10 mouse cellular contexts compared by ENCODE assay signal in genomic region chr4:149913709-149914370, GRCm38 (mm10). TPM values are rescaled to one million over a fixed set of nuclear protein-coding genes. Genes with fewer than 3 reads are reported as not detected.
DNase-seq lines count a peak whose midpoint lies in the region; ATAC-seq and TF ChIP-seq lines count a peak whose summit lies in the region.
"Had no signal": no experiment of that assay in that cellular context is flagged by ENCODE, and none has a peak within 500 bp of the region (broad histone marks: within the 10 kb centered on the region; RNA-seq: fewer than 3 reads in every experiment).

No protein-coding gene starts in this region.

- 47% methylated on average over 7 of the region's 7 CpGs for WGBS in kidney, embryonic 14.5 days
- WGBS in embryonic facial prominence, embryonic 11.5 days, result 46% methylated on average over 7 of the region's 7 CpGs
- 77% methylated on average over 7 of the region's 7 CpGs for WGBS in intestine, embryonic 16.5 days
- WGBS in limb, embryonic 14.5 days, result 43% methylated on average over 7 of the region's 7 CpGs

- DNase-seq in kidney, adult 8-10 months, result no peak
- DNase-seq in embryonic facial prominence, embryonic 11.5 days (ENCODE audit: low spot score), result peak; percentile 46
- no peak for DNase-seq in limb, embryonic 14.5 days (ENCODE audit: low spot score)
- no peak for DNase-seq in heart, postnatal 14 days
- DNase-seq: adrenal gland, postnatal 10 days; right cerebral cortex, postnatal 4 days had no signal

- H3K9ac ChIP-seq in kidney, embryonic 14.5 days (ENCODE audit: low read depth, low read length), result no peak overlapping the region
- H3K9ac ChIP-seq in embryonic facial prominence, embryonic 11.5 days (replicated peaks; ENCODE audit: low read length), result no peak overlapping the region
- H3K9ac ChIP-seq in intestine, embryonic 16.5 days (ENCODE audit: low read depth, low read length), result no peak overlapping the region
- H3K9ac ChIP-seq in limb, embryonic 14.5 days (ENCODE audit: low read depth, low read length, severe bottlenecking), result no peak overlapping the region

- intact Hi-C loops in heart, postnatal 14 days (cut with DNase I), result no loop called here

- H3K27ac ChIP-seq in kidney, embryonic 14.5 days (ENCODE audit: low read depth, low read length), result peak overlapping the region; percentile 67
- H3K27ac ChIP-seq in embryonic facial prominence, embryonic 11.5 days (replicated peaks; ENCODE audit: low read depth, low read length), result no peak overlapping the region; the same call in 1 of the 2 replicates
- no peak overlapping the region for H3K27ac ChIP-seq in intestine, embryonic 16.5 days (ENCODE audit: low read length)
- H3K27ac ChIP-seq in limb, embryonic 14.5 days (replicated peaks; ENCODE audit: low read depth, low read length), result peak overlapping the region; percentile 56

- no peak for TF ChIP-seq POLR2A in limb, embryonic 14.5 days (IDR thresholded peaks at IDR 0.05; ENCODE audit: borderline replicate concordance, extremely low read depth, insufficient read depth, insufficient read length)

- no peaks in the 10 kb centered on the region for H3K36me3 ChIP-seq in kidney, embryonic 14.5 days (ENCODE audit: control insufficient read depth, insufficient read depth, low read length)
- no peaks in the 10 kb centered on the region for H3K36me3 ChIP-seq in embryonic facial prominence, embryonic 11.5 days (replicated peaks; ENCODE audit: control insufficient read depth, insufficient read depth, low read depth, low read length)
- H3K36me3 ChIP-seq in intestine, embryonic 16.5 days (ENCODE audit: control insufficient read depth, insufficient read depth, low read length), result no peaks in the 10 kb centered on the region
- no peaks in the 10 kb centered on the region for H3K36me3 ChIP-seq in limb, embryonic 14.5 days (ENCODE audit: control insufficient read depth, insufficient read depth, low read length)

- H3K9me3 ChIP-seq in kidney, embryonic 14.5 days (ENCODE audit: control insufficient read depth, low read length), result no peaks in the 10 kb centered on the region
- no peaks in the 10 kb centered on the region for H3K9me3 ChIP-seq in embryonic facial prominence, embryonic 11.5 days (replicated peaks; ENCODE audit: control insufficient read depth, low read length)
- H3K9me3 ChIP-seq in intestine, embryonic 16.5 days (ENCODE audit: control insufficient read depth, low read length), result no peaks in the 10 kb centered on the region
- H3K9me3 ChIP-seq in limb, embryonic 14.5 days (ENCODE audit: control insufficient read depth, low read length), result no peaks in the 10 kb centered on the region

- no peak overlapping the region for H3K4me2 ChIP-seq in kidney, embryonic 14.5 days (replicated peaks; ENCODE audit: low read depth, low read length)
- no peak overlapping the region for H3K4me2 ChIP-seq in embryonic facial prominence, embryonic 11.5 days (ENCODE audit: low read depth, low read length)
- H3K4me2 ChIP-seq in intestine, embryonic 16.5 days (ENCODE audit: low read depth, low read length), result no peak overlapping the region
- H3K4me2 ChIP-seq in limb, embryonic 14.5 days (replicated peaks; ENCODE audit: low read depth, low read length, severe bottlenecking), result no peak overlapping the region

- H3K27me3 ChIP-seq in kidney, embryonic 14.5 days (ENCODE audit: control insufficient read depth, insufficient read depth, low read length), result no peaks in the 10 kb centered on the region
- H3K27me3 ChIP-seq in embryonic facial prominence, embryonic 11.5 days (ENCODE audit: control insufficient read depth, insufficient read depth, low read length), result no peaks in the 10 kb centered on the region
- H3K27me3 ChIP-seq in intestine, embryonic 16.5 days (replicated peaks; ENCODE audit: control insufficient read depth, insufficient read depth, low read length), result no peaks in the 10 kb centered on the region
- no peaks in the 10 kb centered on the region for H3K27me3 ChIP-seq in limb, embryonic 14.5 days (ENCODE audit: control insufficient read depth, insufficient read depth, low read length)

- peak; percentile 80 for ATAC-seq in kidney, embryonic 14.5 days (ENCODE audit: low FRiP score, low TSS enrichment)
- ATAC-seq in embryonic facial prominence, embryonic 11.5 days (replicated peaks; ENCODE audit: insufficient number of reproducible peaks, low FRiP score, low TSS enrichment, low read depth), result no peak
- peak; percentile 17; the same call in 1 of the 2 replicates for ATAC-seq in intestine, embryonic 16.5 days
- no peak; the same call in 1 of the 2 replicates for ATAC-seq in limb, embryonic 14.5 days (ENCODE audit: low FRiP score, low read depth)
- ATAC-seq in frontal cortex, adult (ENCODE audit: low TSS enrichment), result no peak

- peaks cover 75% of the 10 kb centered on the region for H3K4me1 ChIP-seq in kidney, embryonic 14.5 days (ENCODE audit: control insufficient read depth, insufficient read depth, low read length)
- peaks cover 23% of the 10 kb centered on the region; the same call in 1 of the 2 replicates for H3K4me1 ChIP-seq in embryonic facial prominence, embryonic 11.5 days (ENCODE audit: control insufficient read depth, insufficient read depth, low read length)
- peaks cover 38% of the 10 kb centered on the region for H3K4me1 ChIP-seq in intestine, embryonic 16.5 days (ENCODE audit: control insufficient read depth, insufficient read depth, low read length)
- peaks cover 55% of the 10 kb centered on the region for H3K4me1 ChIP-seq in limb, embryonic 14.5 days (ENCODE audit: control insufficient read depth, insufficient read depth, low read length)

- no peak overlapping the region for H3K4me3 ChIP-seq in kidney, embryonic 14.5 days (ENCODE audit: low read length)
- H3K4me3 ChIP-seq in embryonic facial prominence, embryonic 11.5 days (ENCODE audit: low read depth, low read length), result no peak overlapping the region
- H3K4me3 ChIP-seq in intestine, embryonic 16.5 days (ENCODE audit: low read length), result no peak overlapping the region
- no peak overlapping the region for H3K4me3 ChIP-seq in limb, embryonic 14.5 days (replicated peaks; ENCODE audit: low read length)

RNA-seq across cellular contexts. Expression of gene Spsb1, which starts 41.0 kb away (rescaled TPM):
- 8.0 and 9.6 TPM in 2 replicates for polyA plus RNA-seq in kidney, embryonic 14.5 days (2014; fragmentation: Nextera tagmentation; extraction: Ambion mirVana)
- polyA plus RNA-seq in embryonic facial prominence, embryonic 11.5 days (2014; fragmentation: Nextera tagmentation; extraction: Ambion mirVana), result 16.7 and 18.8 TPM in 2 replicates
- polyA plus RNA-seq in intestine, embryonic 16.5 days (2015; fragmentation: Nextera tagmentation; extraction: Ambion mirVana), result 17.0 and 20.6 TPM in 2 replicates
- 19.4 and 21.9 TPM in 2 replicates for polyA plus RNA-seq in limb, embryonic 14.5 days (2012; rRNA removed)
- 18.0 and 18.8 TPM in 2 replicates for polyA plus RNA-seq in limb, embryonic 14.5 days (2014; fragmentation: Nextera tagmentation; extraction: Ambion mirVana)
- 10 to 100 TPM; 44.8 to 49.3 TPM for total RNA-seq in heart, postnatal 14 days (2021)
- total RNA-seq: common myeloid progenitor, adult 5-6 weeks had no signal

Comparison
In these comparisons a context has a peak if more than half of its experiments do, and no peak if none do; other contexts are left out.
1. ATAC-seq: peak in kidney, embryonic 14.5 days (single experiment) and intestine, embryonic 16.5 days (single experiment); none in embryonic facial prominence, embryonic 11.5 days (single experiment), limb, embryonic 14.5 days (single experiment) and frontal cortex, adult (single experiment).
2. H3K27ac ChIP-seq: peak in kidney, embryonic 14.5 days (single experiment) and limb, embryonic 14.5 days (single experiment); none in embryonic facial prominence, embryonic 11.5 days (single experiment) and intestine, embryonic 16.5 days (single experiment).